Mouse (Mus musculus) intestine, postnatal 0 days (tissue): ENCODE measurements around the gene Pimreg. TPM values are rescaled to one million over a fixed set of nuclear protein-coding genes. Genes with fewer than 3 reads are reported as not detected.

Experiments used
- ATAC-seq: fragments of 200-750 bp; cut with Nextera tagmentation; 2 replicates; pipeline ENCODE4 v1.8.0; 2017; ENCODE audit warnings: mild to moderate bottlenecking, moderate TSS enrichment, moderate library complexity
- H3K27ac ChIP-seq: fragments of 300-500 bp; sonication (generic); 2 replicates; pipeline ENCODE4 v1.5.1; 2014; ENCODE audit warnings: mild to moderate bottlenecking, low read depth, low read length, moderate library complexity
- H3K27me3 ChIP-seq: fragments of 300-500 bp; sonication (generic); replicated peaks from 2 replicates; pipeline ENCODE4 v1.6.1; 2014; ENCODE audit warnings: low read length, mixed read lengths; ENCODE audit not compliant: control insufficient read depth, insufficient read depth
- H3K36me3 ChIP-seq: fragments of 300-500 bp; sonication (generic); 2 replicates; pipeline ENCODE4 v1.6.1; 2014; ENCODE audit warnings: mild to moderate bottlenecking, moderate library complexity; ENCODE audit not compliant: control insufficient read depth, insufficient read depth
- H3K4me1 ChIP-seq: fragments of 300-500 bp; sonication (generic); replicated peaks from 2 replicates; pipeline ENCODE4 v1.6.1; 2014; ENCODE audit warnings: antibody characterized with exemption, low read length, mixed read lengths; ENCODE audit not compliant: control insufficient read depth, insufficient read depth
- H3K4me2 ChIP-seq: fragments of 300-500 bp; sonication (generic); replicated peaks from 2 replicates; pipeline ENCODE4 v1.6.1; 2014; ENCODE audit warnings: low read depth, mild to moderate bottlenecking, moderate library complexity
- H3K4me3 ChIP-seq: fragments of 300-500 bp; sonication (generic); 2 replicates; pipeline ENCODE4 v1.5.1; 2014; ENCODE audit warnings: low read depth, low read length
- H3K9ac ChIP-seq: fragments of 300-500 bp; sonication (generic); 2 replicates; pipeline ENCODE4 v1.6.1; 2014; ENCODE audit warnings: mild to moderate bottlenecking, low read depth, low read length
- H3K9me3 ChIP-seq: fragments of 300-500 bp; sonication (generic); 2 replicates; pipeline ENCODE4 v1.6.1; 2016; ENCODE audit warnings: mixed run types; ENCODE audit not compliant: control insufficient read depth
- CTCF ChIP-seq: sonication (generic); IDR thresholded peaks from 2 replicates; pipeline ENCODE4 v1.5.1; 2016; ENCODE audit warnings: low read depth, mild to moderate bottlenecking, control low read depth, antibody characterized with exemption, moderate library complexity
- WGBS: fragments of 180-500 bp; shearing (Covaris S2); extraction: QIAGEN DNeasy Blood & Tissue Kit; methylation state at CpG from one replicate; pipeline ENCODE4 v1.1.7; 2014; 5-methylcytosine and 5-hydroxymethylcytosine counted together
- polyA plus RNA-seq: library from polyadenylated mRNA; unstranded; fragments of >200 nt; fragmentation: Nextera tagmentation; extraction: Ambion mirVana; gene quantifications from 2 replicates; pipeline ENCODE4 v1.2.1, GENCODE M21; 2015

Pimreg gene
- polyA plus RNA-seq, 1 experiment from 2014 or later, result 17.4 TPM

DNA sequence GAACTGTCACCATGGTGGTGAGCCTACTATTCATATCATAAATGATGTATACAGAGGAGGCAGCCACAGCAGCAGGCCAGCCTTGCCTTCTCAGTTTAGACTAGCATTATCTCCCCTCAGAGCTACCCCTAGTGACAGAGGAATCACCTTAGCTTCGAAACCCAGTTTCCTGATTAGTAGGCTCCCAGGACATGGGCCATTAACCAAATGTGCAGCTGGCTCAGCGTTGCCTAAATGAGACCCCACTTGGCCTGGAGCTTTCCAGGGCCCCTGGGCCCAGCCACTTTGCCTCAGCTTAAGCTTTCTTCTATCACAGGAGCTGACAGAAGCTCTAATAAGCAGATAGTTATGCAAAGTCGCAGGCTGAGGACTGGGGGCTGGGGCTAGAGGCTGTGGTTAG, 54.2 kb downstream of the Pimreg start:
- H3K4me2 ChIP-seq, result no peak overlapping the region

More for the DNA sequence above, 54.2 kb downstream of the Pimreg start:
- Histone ChIP-seq H3K4me3 (no peak overlapping the region), H3K9ac (no peak overlapping the region), H3K27ac (no peak overlapping the region), H3K4me1 (no peaks in the 10 kb centered on the region), H3K36me3 (no peaks in the 10 kb centered on the region), H3K9me3 (no peaks in the 10 kb centered on the region), H3K27me3 (no peaks in the 10 kb centered on the region)
- WGBS, result 61% methylated on average over 3 of the region's 3 CpGs
- ATAC-seq, result no peak
- TF ChIP-seq CTCF, result no peak

Other genes starting within 250 kb of the Pimreg start
- 0.10 and 0.17 TPM in 2 replicates for gene Aipl1, start 4.5 kb upstream of the Pimreg start, polyA plus RNA-seq
- 0.68 and 0.86 TPM in 2 replicates for gene Pitpnm3, start 93.7 kb downstream of the Pimreg start, polyA plus RNA-seq
- gene Gm43951, start 164.8 kb downstream of the Pimreg start, polyA plus RNA-seq, result not detected in 2 replicates
- gene 4933427D14Rik, start 165.4 kb downstream of the Pimreg start, polyA plus RNA-seq, result 4.3 and 4.8 TPM in 2 replicates
- gene Txndc17, start 165.5 kb downstream of the Pimreg start, polyA plus RNA-seq, result 642 and 665 TPM in 2 replicates
- 23.9 and 25.5 TPM in 2 replicates for gene Med31, start 173.6 kb downstream of the Pimreg start, polyA plus RNA-seq
- 0.17 and 0.22 TPM in 2 replicates for gene Slc13a5, start 225.2 kb downstream of the Pimreg start, polyA plus RNA-seq